ENCODE assay signal across 8 mouse cellular contexts in the genomic region with DNA sequence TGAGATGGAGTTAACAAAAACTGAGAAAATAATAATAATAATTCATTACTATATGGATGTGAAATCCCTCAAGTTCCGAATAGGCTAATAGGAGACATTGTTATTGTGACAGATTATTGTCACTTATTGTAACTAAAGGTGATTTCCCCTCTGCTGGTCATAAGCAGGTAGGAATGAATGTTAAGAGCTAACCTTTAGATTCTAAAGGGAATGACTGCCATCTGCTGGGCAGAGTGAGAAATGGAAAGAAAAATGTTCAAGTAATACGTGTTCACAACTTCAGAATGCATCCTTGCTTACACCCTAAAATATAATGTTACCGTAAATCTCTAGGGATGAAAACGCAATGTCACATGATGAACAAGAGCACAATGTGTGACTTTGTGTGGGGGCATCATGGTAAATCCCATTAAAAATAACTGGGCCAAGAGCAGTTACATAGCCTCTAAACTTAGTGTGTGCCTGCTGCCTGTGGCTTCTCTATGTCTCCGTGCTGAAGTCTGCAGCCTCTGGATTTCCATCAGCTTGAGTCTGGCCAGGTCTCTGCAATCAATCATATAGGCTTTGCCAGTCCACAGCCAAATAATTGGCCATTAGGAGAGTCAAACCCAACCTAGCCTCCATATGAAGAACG. TPM values are rescaled to one million over a fixed set of nuclear protein-coding genes. Genes with fewer than 3 reads are reported as not detected.
A peak's percentile ranks its signal among the peaks of the same experiment; 100 is the strongest.
DNase-seq lines count a peak whose midpoint lies in the region; ATAC-seq and TF ChIP-seq lines count a peak whose summit lies in the region.

No protein-coding gene starts in this region.

- DNase-seq in liver, embryonic 14.5 days (ENCODE audit: low read depth in 3 of 3, low spot score in 3 of 3): peak in 1 of 3 experiments; percentile 32
- no peak for DNase-seq in liver, embryonic 11.5 days (ENCODE audit: low spot score)
- DNase-seq in MEL (ENCODE audit: low read depth, low spot score): peak; percentile 79
- DNase-seq in cerebellum, adult 18-20 months: peak; percentile 19 to 43
- DNase-seq in kidney, postnatal 36 days: peak; percentile 33 to 64
- peak; percentile 60 for DNase-seq in naive thymus-derived CD4-positive, alpha-beta T cell, adult 2 months (ENCODE audit: low read depth)
- no peak for DNase-seq in ovary, adult 18-20 months (ENCODE audit: low spot score)

- no peaks in the 10 kb centered on the region for H3K9me3 ChIP-seq in liver, embryonic 14.5 days (ENCODE audit: control insufficient read depth, low read length)
- no peaks in the 10 kb centered on the region for H3K9me3 ChIP-seq in liver, embryonic 11.5 days (ENCODE audit: control insufficient read depth, low read length)
- H3K9me3 ChIP-seq in MEL (replicated peaks; ENCODE audit: insufficient read depth, low read length): no peaks in the 10 kb centered on the region
- no peaks in the 10 kb centered on the region for H3K9me3 ChIP-seq in heart, embryonic 12.5 days (replicated peaks)

- H3K4me1 ChIP-seq in liver, embryonic 14.5 days (replicated peaks; ENCODE audit: control insufficient read depth in 2 of 2, insufficient read depth in 2 of 2, low read length in 1 of 2): no peaks in the 10 kb centered on the region
- H3K4me1 ChIP-seq in liver, embryonic 11.5 days (replicated peaks; ENCODE audit: control insufficient read depth, insufficient read depth, low read length): no peaks in the 10 kb centered on the region
- H3K4me1 ChIP-seq in MEL (ENCODE audit: control insufficient read depth in 1 of 2, insufficient read depth in 2 of 2, low read length in 2 of 2): peaks cover 0 to 4% of the 10 kb centered on the region in 2 experiments; a peak in 1 of 4 replicates
- 0 out of 2 replicates have a peak, but pooled peaks cover 3% of the 10 kb centered on the region for H3K4me1 ChIP-seq in heart, embryonic 12.5 days (replicated peaks)

- TF ChIP-seq POLR2A in MEL (IDR thresholded peaks at IDR 0.05; ENCODE audit: control insufficient read depth in 1 of 2, insufficient read depth in 1 of 2, low read depth in 1 of 2, low read length in 2 of 2, poor library complexity in 1 of 2): no peak

- no peaks in the 10 kb centered on the region for H3K79me2 ChIP-seq in MEL (ENCODE audit: control insufficient read depth, insufficient read depth, low read length, poor library complexity)

- no peak overlapping the region for H3K4me2 ChIP-seq in liver, embryonic 14.5 days (ENCODE audit: low read depth)
- H3K4me2 ChIP-seq in liver, embryonic 11.5 days: no peak overlapping the region
- 0 out of 2 replicates have a peak overlapping the region, but pooled peaks have one; percentile 4 for H3K4me2 ChIP-seq in heart, embryonic 12.5 days

- no peak for TF ChIP-seq EP300 in liver, embryonic 14.5 days (IDR thresholded peaks at IDR 0.05; ENCODE audit: low read depth)
- no peak for TF ChIP-seq EP300 in MEL (IDR thresholded peaks at IDR 0.05; ENCODE audit: low read depth in 1 of 2, low read length in 2 of 2)

- no peak overlapping the region for H3K4me3 ChIP-seq in liver, embryonic 14.5 days (ENCODE audit: insufficient read depth in 1 of 2, low read depth in 2 of 2, low read length in 2 of 2)
- H3K4me3 ChIP-seq in liver, embryonic 11.5 days (ENCODE audit: low read depth, low read length): no peak overlapping the region
- H3K4me3 ChIP-seq in MEL (ENCODE audit: control insufficient read depth in 1 of 2, insufficient read depth in 1 of 2, low read depth in 2 of 2, low read length in 2 of 2): peak overlapping the region; percentile 16 to 32; a peak in 2 of 4 replicates
- H3K4me3 ChIP-seq in heart, embryonic 12.5 days: no peak overlapping the region

- H3K36me3 ChIP-seq in liver, embryonic 14.5 days (replicated peaks; ENCODE audit: control insufficient read depth, insufficient read depth, low read depth): no peaks in the 10 kb centered on the region
- no peaks in the 10 kb centered on the region for H3K36me3 ChIP-seq in liver, embryonic 11.5 days (ENCODE audit: control insufficient read depth, insufficient read depth, low read length)
- H3K36me3 ChIP-seq in MEL (ENCODE audit: control insufficient read depth in 1 of 2, insufficient read depth in 2 of 2, low read length in 2 of 2): peaks cover 0 to 2% of the 10 kb centered on the region in 2 experiments; a peak in 1 of 4 replicates
- H3K36me3 ChIP-seq in heart, embryonic 12.5 days: no peaks in the 10 kb centered on the region

- 17% methylated on average over 6 of the region's 6 CpGs for WGBS in liver, embryonic 14.5 days (ENCODE audit: insufficient replicate concordance)
- 21% methylated on average over 6 of the region's 6 CpGs for WGBS in liver, embryonic 11.5 days
- 21% methylated on average over 6 of the region's 6 CpGs for WGBS in heart, embryonic 12.5 days

- H3K27ac ChIP-seq in liver, embryonic 14.5 days: no peak overlapping the region
- H3K27ac ChIP-seq in liver, embryonic 11.5 days (ENCODE audit: low read depth, low read length): no peak overlapping the region
- H3K27ac ChIP-seq in MEL (ENCODE audit: control insufficient read depth, low read depth, low read length): no peak overlapping the region
- H3K27ac ChIP-seq in heart, embryonic 12.5 days (ENCODE audit: poor library complexity, severe bottlenecking): no peak overlapping the region

- H3K9ac ChIP-seq in liver, embryonic 14.5 days (replicated peaks): no peak overlapping the region
- H3K9ac ChIP-seq in liver, embryonic 11.5 days (ENCODE audit: low read depth, low read length): no peak overlapping the region
- no peak overlapping the region for H3K9ac ChIP-seq in MEL (ENCODE audit: control insufficient read depth, low read depth, low read length, poor library complexity, severe bottlenecking)
- H3K9ac ChIP-seq in heart, embryonic 12.5 days: no peak overlapping the region

- no peak for ATAC-seq in liver, embryonic 14.5 days (ENCODE audit: insufficient read depth)
- no peak for ATAC-seq in liver, embryonic 11.5 days (replicated peaks; ENCODE audit: low FRiP score)
- no peak for ATAC-seq in heart, embryonic 12.5 days (ENCODE audit: insufficient number of reproducible peaks, low FRiP score)

- TF ChIP-seq CTCF in liver, embryonic 14.5 days (IDR thresholded peaks at IDR 0.05; ENCODE audit: low read depth): peak; percentile 55; the same call in 1 of the 2 replicates
- peak in 2 of 3 experiments; percentile 53 to 94; a peak in 4 of 6 replicates for TF ChIP-seq CTCF in MEL (IDR thresholded peaks at IDR 0.05 in 2 of 3, conservative IDR thresholded peaks at IDR 0.05 in 1 of 3; ENCODE audit: control insufficient read depth in 1 of 3, insufficient read depth in 1 of 3, low read depth in 2 of 3, low read length in 3 of 3, poor library complexity in 1 of 3, severe bottlenecking in 1 of 3)

- no peaks in the 10 kb centered on the region for H3K27me3 ChIP-seq in liver, embryonic 14.5 days (ENCODE audit: control insufficient read depth, insufficient read depth, low read length)
- no peaks in the 10 kb centered on the region for H3K27me3 ChIP-seq in liver, embryonic 11.5 days (replicated peaks; ENCODE audit: control insufficient read depth, insufficient read depth, low read length)
- peaks cover 2 to 3% of the 10 kb centered on the region in 2 experiments; a peak in 2 of 4 replicates for H3K27me3 ChIP-seq in MEL (ENCODE audit: control insufficient read depth in 1 of 2, insufficient read depth in 2 of 2, low read length in 2 of 2)
- no peaks in the 10 kb centered on the region for H3K27me3 ChIP-seq in heart, embryonic 12.5 days (replicated peaks)

- peak; percentile 95 for TF ChIP-seq RAD21 in MEL (IDR thresholded peaks at IDR 0.05; ENCODE audit: low read depth, low read length)

TF ChIP-seq in MEL, 35 proteins besides CTCF, POLR2A, EP300 and RAD21:
- TF ChIP-seq ZNF384 (IDR thresholded peaks at IDR 0.05; ENCODE audit: low read depth, low read length): no peak
- TF ChIP-seq SMC3 (IDR thresholded peaks at IDR 0.05; ENCODE audit: low read depth, low read length): peak; percentile 93
- no peak for TF ChIP-seq KAT2A (conservative IDR thresholded peaks at IDR 0.05; ENCODE audit: low read depth, low read length)
- TF ChIP-seq JUND (IDR thresholded peaks at IDR 0.05; ENCODE audit: low read depth, low read length): no peak
- TF ChIP-seq GABPA (IDR thresholded peaks at IDR 0.05; ENCODE audit: low read depth, low read length): no peak
- TF ChIP-seq ZKSCAN1 (IDR thresholded peaks at IDR 0.05; ENCODE audit: low read depth, low read length): no peak
- TF ChIP-seq ZC3H11A (IDR thresholded peaks at IDR 0.05; ENCODE audit: low read depth, low read length): peak; percentile 91
- TF ChIP-seq CHD1 (IDR thresholded peaks at IDR 0.05; ENCODE audit: low read depth, low read length): no peak
- no peak for TF ChIP-seq TCF12 (IDR thresholded peaks at IDR 0.05; ENCODE audit: low read depth, low read length)

RNA-seq across cellular contexts. Expression of gene Asb5, which starts 38.2 kb away (rescaled TPM):
- polyA plus RNA-seq in liver, embryonic 14.5 days (2012; rRNA removed): 0.12 and 0.18 TPM in 2 replicates
- polyA plus RNA-seq in liver, embryonic 14.5 days (2014; fragmentation: Nextera tagmentation; extraction: Ambion mirVana): 1.2 and 1.3 TPM in 2 replicates
- polyA plus RNA-seq in liver, embryonic 11.5 days (2014; fragmentation: Nextera tagmentation; extraction: Ambion mirVana): 2.7 and 6.2 TPM in 2 replicates
- 0.27 TPM in 1 of 2 replicates, not detected in the other for total RNA-seq in MEL (2012; rRNA removed)
- 1 to 10 TPM in 1 of 2 experiments, not detected in 1; 1.4 TPM for polyA plus RNA-seq in MEL (2012; ENCODE audit: insufficient read depth in 1 of 2, insufficient read length in 2 of 2, low read depth in 1 of 2, low replicate concordance in 2 of 2, missing spikeins in 1 of 2)
- polyA plus RNA-seq in heart, embryonic 12.5 days (2016; fragmentation: Nextera tagmentation; extraction: Ambion mirVana): 4.3 TPM in 2 replicates

RNA-seq across cellular contexts. Expression of gene Spcs3, which starts 38.6 kb away (rescaled TPM):
- polyA plus RNA-seq in liver, embryonic 14.5 days (2012; rRNA removed): 13.8 and 19.9 TPM in 2 replicates
- polyA plus RNA-seq in liver, embryonic 14.5 days (2014; fragmentation: Nextera tagmentation; extraction: Ambion mirVana): 60.8 and 65.6 TPM in 2 replicates
- polyA plus RNA-seq in liver, embryonic 11.5 days (2014; fragmentation: Nextera tagmentation; extraction: Ambion mirVana): 122 and 144 TPM in 2 replicates
- 69.0 and 69.7 TPM in 2 replicates for total RNA-seq in MEL (2012; rRNA removed)
- 100 to 1,000 TPM in 1 of 2 experiments, 10 to 100 TPM in 1; 78.0 to 140 TPM for polyA plus RNA-seq in MEL (2012; ENCODE audit: insufficient read depth in 1 of 2, insufficient read length in 2 of 2, low read depth in 1 of 2, low replicate concordance in 2 of 2, missing spikeins in 1 of 2)
- 84.1 and 89.5 TPM in 2 replicates for polyA plus RNA-seq in heart, embryonic 12.5 days (2016; fragmentation: Nextera tagmentation; extraction: Ambion mirVana)

Comparison
In these comparisons a context has a peak if more than half of its experiments do, and no peak if none do; other contexts are left out.
1. DNase-seq: peak in MEL (single experiment), cerebellum, adult 18-20 months (2 of 2), kidney, postnatal 36 days (2 of 2) and naive thymus-derived CD4-positive, alpha-beta T cell, adult 2 months (single experiment); none in liver, embryonic 11.5 days (single experiment) and ovary, adult 18-20 months (single experiment).
2. H3K4me3 ChIP-seq: peak in MEL (2 of 2); none in liver, embryonic 14.5 days (0 of 2), liver, embryonic 11.5 days (single experiment) and heart, embryonic 12.5 days (single experiment).